Mouse (Mus musculus) frontal cortex, postnatal 25 days (tissue): ENCODE measurements at regions not wholly inside any gene's neighbourhood (a gene's known extent, or its start where the extent isn't known, plus 50 kb on each side); places are given as distances from the start of the nearest gene placed in this dataset.

Source experiments
- DNase-seq, 2 experiments: peaks; one replicate each; pipeline ENCODE4 v3.0.0; 2022; ENCODE audit warnings: low spot score in 2 of 2

GRCm38 (mm10) chr3:58146762-58147161, 267.8 kb upstream of the Tsc22d2 start:
- DNase-seq, result no peak

- no peak for DNase-seq
These were observed 261.4 kb upstream of the Tsc22d2 start for GRCm38 (mm10) chr3:58153141-58153540.

- DNase-seq, result no peak
These were observed 260.4 kb upstream of the Tsc22d2 start for GRCm38 (mm10) chr3:58153874-58154756.

- DNase-seq, result peak in 1 of 2 experiments; percentile 30
These were observed 255.1 kb upstream of the Tsc22d2 start for GRCm38 (mm10) chr3:58159384-58159783.

- DNase-seq, result no peak
These were observed 252.3 kb upstream of the Tsc22d2 start for GRCm38 (mm10) chr3:58162238-58162637.

GRCm38 (mm10) chr3:58163806-58164205, 250.7 kb upstream of the Tsc22d2 start:
- DNase-seq, result peak; percentile 55 to 57

GRCm38 (mm10) chr3:58166628-58167027, 247.9 kb upstream of the Tsc22d2 start:
- no peak for DNase-seq

- DNase-seq, result no peak
These were observed 247.4 kb upstream of the Tsc22d2 start for GRCm38 (mm10) chr3:58167121-58167520.

GRCm38 (mm10) chr3:58167761-58168290, 246.7 kb upstream of the Tsc22d2 start:
- DNase-seq, result no peak

GRCm38 (mm10) chr3:58168522-58169185, 245.9 kb upstream of the Tsc22d2 start:
- DNase-seq, result no peak

GRCm38 (mm10) chr3:58169786-58170185, 244.7 kb upstream of the Tsc22d2 start:
- DNase-seq, result no peak

GRCm38 (mm10) chr3:58172096-58172495, 242.4 kb upstream of the Tsc22d2 start:
- no peak for DNase-seq

- DNase-seq, result no peak
These were observed 240.7 kb upstream of the Tsc22d2 start for GRCm38 (mm10) chr3:58173821-58174220.

GRCm38 (mm10) chr3:58181715-58182114, 232.8 kb upstream of the Tsc22d2 start:
- no peak for DNase-seq

- DNase-seq, result no peak
These were observed 232.2 kb upstream of the Tsc22d2 start for GRCm38 (mm10) chr3:58182299-58182698.

GRCm38 (mm10) chr3:58183279-58183678, 231.2 kb upstream of the Tsc22d2 start:
- DNase-seq, result no peak

- no peak for DNase-seq
These were observed 214.1 kb upstream of the Tsc22d2 start for GRCm38 (mm10) chr3:58200462-58200861.

GRCm38 (mm10) chr3:58202816-58203215, 211.7 kb upstream of the Tsc22d2 start:
- DNase-seq, result no peak

- no peak for DNase-seq
These were observed 210.7 kb upstream of the Tsc22d2 start for GRCm38 (mm10) chr3:58203806-58204205.

- DNase-seq, result no peak
These were observed 209.0 kb upstream of the Tsc22d2 start for GRCm38 (mm10) chr3:58205526-58205925.

GRCm38 (mm10) chr3:58206776-58207398, 207.6 kb upstream of the Tsc22d2 start:
- DNase-seq, result no peak

- no peak for DNase-seq
These were observed 203.5 kb upstream of the Tsc22d2 start for GRCm38 (mm10) chr3:58211016-58211415.
